ENCODE assay signal across 7 mouse cellular contexts in the genomic region with DNA sequence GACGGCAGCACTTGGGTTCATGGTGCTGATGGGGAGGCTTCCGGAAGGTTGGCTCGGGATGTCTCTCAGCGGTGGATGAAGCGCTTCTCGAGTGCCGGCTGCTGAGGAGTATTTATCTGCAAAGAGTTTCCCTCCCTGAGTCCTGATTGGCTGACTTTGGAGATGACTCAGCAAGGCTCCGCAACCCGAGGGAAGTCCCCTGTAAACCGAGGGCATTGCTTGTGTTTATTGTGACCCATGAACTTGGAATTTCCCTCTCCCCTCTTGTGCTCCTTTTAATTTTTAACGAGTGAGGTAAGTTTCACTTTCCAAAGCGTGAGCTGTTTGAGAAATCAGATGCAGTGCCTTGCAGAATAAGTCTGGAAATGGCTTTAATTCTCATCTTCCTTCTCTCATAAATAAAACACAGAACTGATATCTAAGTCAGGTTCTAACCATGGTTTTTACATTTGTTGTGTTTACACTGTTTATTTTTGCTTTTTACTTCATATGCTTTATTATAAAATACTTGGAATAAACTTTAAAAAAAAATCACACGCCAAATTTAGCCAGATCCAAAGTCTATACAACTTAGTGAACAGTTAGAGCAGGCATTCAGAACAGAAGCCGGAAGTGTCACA. TPM values are rescaled to one million over a fixed set of nuclear protein-coding genes. Genes with fewer than 3 reads are reported as not detected.
DNase-seq lines count a peak whose midpoint lies in the region; ATAC-seq and TF ChIP-seq lines count a peak whose summit lies in the region.

TSS of gene Cxcl10 (minus strand) at position 96 of the 620 bp plus-strand sequence.

- ATAC-seq in heart, embryonic 15.5 days (replicated peaks; ENCODE audit: insufficient number of reproducible peaks, insufficient read depth, low FRiP score, low read depth) = no peak

- no peaks in the 10 kb centered on the region for H3K79me3 ChIP-seq in C2C12 (ENCODE audit: low read depth)

- DNase-seq in MEL (ENCODE audit: low read depth, low spot score) = peak; percentile 87
- peak; percentile 49 for DNase-seq in embryonic facial prominence, embryonic 10.5 days (ENCODE audit: low spot score)
- peak; percentile 81 for DNase-seq in kidney, postnatal 14 days
- DNase-seq in lung, postnatal 4 days = peak; percentile 39 to 42
- DNase-seq in right cerebral cortex, postnatal 14 days = peak; percentile 22

- TF ChIP-seq POLR2A in MEL (IDR thresholded peaks at IDR 0.05; ENCODE audit: control insufficient read depth in 1 of 2, insufficient read depth in 1 of 2, low read depth in 1 of 2, low read length in 2 of 2, poor library complexity in 1 of 2) = no peak

- H3K9me3 ChIP-seq in MEL (replicated peaks; ENCODE audit: insufficient read depth, low read length) = no peaks in the 10 kb centered on the region
- H3K9me3 ChIP-seq in embryonic facial prominence, embryonic 10.5 days = no peaks in the 10 kb centered on the region
- no peaks in the 10 kb centered on the region for H3K9me3 ChIP-seq in heart, embryonic 15.5 days (replicated peaks)

- peaks cover 5% of the 10 kb centered on the region for H3K27me3 ChIP-seq in C2C12 (ENCODE audit: control insufficient read depth, insufficient read depth, insufficient read length)
- no peaks in the 10 kb centered on the region; a peak in 1 of 4 replicates for H3K27me3 ChIP-seq in MEL (ENCODE audit: control insufficient read depth in 1 of 2, insufficient read depth in 2 of 2, low read length in 2 of 2)
- peaks cover 25% of the 10 kb centered on the region for H3K27me3 ChIP-seq in embryonic facial prominence, embryonic 10.5 days (replicated peaks; ENCODE audit: low read depth, poor library complexity, severe bottlenecking)
- peaks cover 5% of the 10 kb centered on the region; the same call in 1 of the 2 replicates for H3K27me3 ChIP-seq in heart, embryonic 15.5 days

- TF ChIP-seq CTCF in C2C12 (IDR thresholded peaks at IDR 0.05; ENCODE audit: control insufficient read depth, insufficient read depth, insufficient read length) (no peak), MEL (IDR thresholded peaks at IDR 0.05 in 2 of 3, conservative IDR thresholded peaks at IDR 0.05 in 1 of 3; ENCODE audit: control insufficient read depth in 1 of 3, insufficient read depth in 1 of 3, low read depth in 2 of 3, low read length in 3 of 3, poor library complexity in 1 of 3, severe bottlenecking in 1 of 3) (no peak)

- H3K4me1 ChIP-seq in MEL (ENCODE audit: control insufficient read depth in 1 of 2, insufficient read depth in 2 of 2, low read length in 2 of 2) = peaks cover 0 to 7% of the 10 kb centered on the region in 2 experiments; a peak in 2 of 4 replicates
- H3K4me1 ChIP-seq in embryonic facial prominence, embryonic 10.5 days = peaks cover 11% of the 10 kb centered on the region
- H3K4me1 ChIP-seq in heart, embryonic 15.5 days (replicated peaks) = peaks cover 15% of the 10 kb centered on the region

- no peak for TF ChIP-seq RAD21 in MEL (IDR thresholded peaks at IDR 0.05; ENCODE audit: low read depth, low read length)

- 28% methylated on average over 14 of the region's 14 CpGs for WGBS in embryonic facial prominence, embryonic 10.5 days
- WGBS in heart, embryonic 15.5 days = 15% methylated on average over 14 of the region's 14 CpGs

- no peak within 1 kb of the TSS for H3K4me3 ChIP-seq in C2C12 (ENCODE audit: insufficient read depth, poor library complexity, severe bottlenecking)
- peak within 1 kb of the TSS; percentile 35 to 39; a peak in 3 of 4 replicates for H3K4me3 ChIP-seq in MEL (ENCODE audit: control insufficient read depth in 1 of 2, insufficient read depth in 1 of 2, low read depth in 2 of 2, low read length in 2 of 2)
- H3K4me3 ChIP-seq in embryonic facial prominence, embryonic 10.5 days = peak within 1 kb of the TSS; percentile 30
- H3K4me3 ChIP-seq in heart, embryonic 15.5 days = peak within 1 kb of the TSS; percentile 33

- H3K79me2 ChIP-seq in C2C12 (ENCODE audit: control insufficient read depth, insufficient read depth) = no peaks in the 10 kb centered on the region
- H3K79me2 ChIP-seq in MEL (ENCODE audit: control insufficient read depth, insufficient read depth, low read length, poor library complexity) = no peaks in the 10 kb centered on the region

- peak within 1 kb of the TSS; percentile 34 for H3K9ac ChIP-seq in MEL (ENCODE audit: control insufficient read depth, low read depth, low read length, poor library complexity, severe bottlenecking)
- no peak within 1 kb of the TSS for H3K9ac ChIP-seq in heart, embryonic 15.5 days

- H3K36me3 ChIP-seq in C2C12 (ENCODE audit: control insufficient read depth, insufficient read depth) = no peaks in the 10 kb centered on the region
- no peaks in the 10 kb centered on the region for H3K36me3 ChIP-seq in MEL (ENCODE audit: control insufficient read depth in 1 of 2, insufficient read depth in 2 of 2, low read length in 2 of 2)
- no peaks in the 10 kb centered on the region for H3K36me3 ChIP-seq in embryonic facial prominence, embryonic 10.5 days (replicated peaks)
- no peaks in the 10 kb centered on the region for H3K36me3 ChIP-seq in heart, embryonic 15.5 days

- H3K4me2 ChIP-seq in heart, embryonic 15.5 days = peak within 1 kb of the TSS; percentile 59

- TF ChIP-seq EP300 in MEL (IDR thresholded peaks at IDR 0.05; ENCODE audit: low read depth in 1 of 2, low read length in 2 of 2) = peak in 1 of 2 experiments; percentile 3; a peak in 1 of 4 replicates

- no peak within 1 kb of the TSS for H3ac ChIP-seq in C2C12 (ENCODE audit: control insufficient read depth, insufficient read length, low read depth)

- no peak within 1 kb of the TSS for H3K27ac ChIP-seq in MEL (ENCODE audit: control insufficient read depth, low read depth, low read length)
- H3K27ac ChIP-seq in embryonic facial prominence, embryonic 10.5 days (replicated peaks) = no peak within 1 kb of the TSS
- H3K27ac ChIP-seq in heart, embryonic 15.5 days = no peak within 1 kb of the TSS

TF ChIP-seq in C2C12, 6 proteins besides CTCF, POLR2A, EP300 and RAD21:
- no peak for TF ChIP-seq USF1 (IDR thresholded peaks at IDR 0.05; ENCODE audit: low read depth)
- TF ChIP-seq MAX (IDR thresholded peaks at IDR 0.05) = peak; percentile 80

TF ChIP-seq in MEL, 35 proteins besides CTCF, POLR2A, EP300 and RAD21:
- no peak for TF ChIP-seq ZC3H11A (IDR thresholded peaks at IDR 0.05; ENCODE audit: low read depth, low read length)
- peak; percentile 77; the same call in 1 of the 2 replicates for TF ChIP-seq E2F4 (IDR thresholded peaks at IDR 0.05; ENCODE audit: borderline replicate concordance, low read depth, low read length)
- TF ChIP-seq ZKSCAN1 (IDR thresholded peaks at IDR 0.05; ENCODE audit: low read depth, low read length) = no peak
- no peak for TF ChIP-seq NRF1 (IDR thresholded peaks at IDR 0.05; ENCODE audit: insufficient read depth, low read depth, low read length, poor library complexity, severe bottlenecking)
- TF ChIP-seq MXI1 (IDR thresholded peaks at IDR 0.05; ENCODE audit: low read depth, low read length) = no peak
- peak; percentile 19; the same call in 1 of the 2 replicates for TF ChIP-seq SIN3A (IDR thresholded peaks at IDR 0.05; ENCODE audit: low read length)
- 0 out of 2 replicates have a peak, but pooled peaks have one; percentile 27 for TF ChIP-seq TBP (IDR thresholded peaks at IDR 0.05; ENCODE audit: low read depth, low read length)
- no peak for TF ChIP-seq TCF12 (IDR thresholded peaks at IDR 0.05; ENCODE audit: low read depth, low read length)
- peak; percentile 46; the same call in 1 of the 2 replicates for TF ChIP-seq GABPA (IDR thresholded peaks at IDR 0.05; ENCODE audit: low read depth, low read length)
- no peak for TF ChIP-seq NELFE (IDR thresholded peaks at IDR 0.05; ENCODE audit: low read depth, low read length)
- peak; percentile 91 for TF ChIP-seq MAX (IDR thresholded peaks at IDR 0.05; ENCODE audit: low read length)
- TF ChIP-seq ELF1 (IDR thresholded peaks at IDR 0.05; ENCODE audit: low read depth, low read length) = no peak
- no peak for TF ChIP-seq MAZ (IDR thresholded peaks at IDR 0.05; ENCODE audit: low read depth, low read length)
- peak; percentile 74 for TF ChIP-seq GATA1 (IDR thresholded peaks at IDR 0.05; ENCODE audit: low read depth, low read length)
- TF ChIP-seq MYC (IDR thresholded peaks at IDR 0.05; ENCODE audit: low read depth, low read length) = no peak

RNA-seq across cellular contexts. Expression of gene Cxcl10, which starts in this region (rescaled TPM):
- polyA plus RNA-seq in C2C12 (2012; fragmentation: generic; extraction: Trizol) (0.18 TPM), MEL (2012; ENCODE audit: insufficient read depth in 1 of 2, insufficient read length in 2 of 2, low read depth in 1 of 2, low replicate concordance in 2 of 2, missing spikeins in 1 of 2) (under 1 TPM in 1 of 2 experiments, not detected in 1; 0.11 TPM)
- not detected in 2 replicates for total RNA-seq in MEL (2012; rRNA removed)
- 0.14 TPM in 1 of 2 replicates, not detected in the other for polyA plus RNA-seq in embryonic facial prominence, embryonic 10.5 days (2016; fragmentation: Nextera tagmentation; extraction: Ambion mirVana)
- polyA plus RNA-seq in heart, embryonic 15.5 days (2015; fragmentation: Nextera tagmentation; extraction: Ambion mirVana) = 0.92 and 6.4 TPM in 2 replicates

Comparison
In these comparisons a context has a peak if more than half of its experiments do, and no peak if none do; other contexts are left out.
1. Peak in DNase-seq, H3K4me3 ChIP-seq and H3K9ac ChIP-seq in MEL; RNA of the gene not detected or under 1 TPM.
2. Peak in DNase-seq and H3K4me3 ChIP-seq in embryonic facial prominence, embryonic 10.5 days; RNA of the gene not detected or under 1 TPM.
3. DNase-seq: peak in every context shown above with its lines; median percentile 87 in MEL; 81 in kidney, postnatal 14 days; 49 in embryonic facial prominence, embryonic 10.5 days; 40 in lung, postnatal 4 days; 22 in right cerebral cortex, postnatal 14 days.